Mouse (Mus musculus) CH12.LX (cell line): ENCODE measurements around the gene Gm14781.
"Not testable (repeated sequence)": the region's sequence is repeated elsewhere in the genome, so short reads cannot be mapped to it uniquely, and the experiment has no call there.

ENCODE experiments used
- BHLHE40 ChIP-seq: IDR thresholded peaks from 2 replicates; pipeline ENCODE4 v1.6.1; 2011; ENCODE audit warnings: mild to moderate bottlenecking, low read depth, low read length, improper control_type of control experiment
- CTCF ChIP-seq, 2 experiments: IDR thresholded peaks in 1 of 2; conservative IDR thresholded peaks in 1 of 2; 2 replicates each; pipeline ENCODE4 v1.5.1; 2011 to 2012; ENCODE audit warnings: low read depth in 2 of 2, low read length in 2 of 2, improper control_type of control experiment in 1 of 2, inconsistent platforms in 1 of 2, mild to moderate bottlenecking in 1 of 2, moderate library complexity in 1 of 2
- E2F4 ChIP-seq: IDR thresholded peaks from 2 replicates; pipeline ENCODE4 v1.6.1; 2011; ENCODE audit warnings: low read depth, low read length, improper control_type of control experiment; ENCODE audit not compliant: insufficient replicate concordance
- EP300 ChIP-seq: IDR thresholded peaks from 2 replicates; pipeline ENCODE4 v1.6.1; 2011; ENCODE audit warnings: low read length, improper control_type of control experiment
- MAFK ChIP-seq: IDR thresholded peaks from 2 replicates; pipeline ENCODE4 v1.6.1; 2011; ENCODE audit warnings: low read length, improper control_type of control experiment; ENCODE audit not compliant: insufficient replicate concordance
- PAX5 ChIP-seq: IDR thresholded peaks from 2 replicates; pipeline ENCODE4 v1.6.1; 2012; ENCODE audit warnings: low read length, inconsistent platforms, mixed read lengths
- POLR2A ChIP-seq: IDR thresholded peaks from 2 replicates; pipeline ENCODE4 v1.6.1; 2011; ENCODE audit warnings: low read depth, mild to moderate bottlenecking, improper control_type of control experiment, low read length
- RAD21 ChIP-seq: IDR thresholded peaks from 2 replicates; pipeline ENCODE4 v1.6.1; 2011; ENCODE audit warnings: low read depth, mild to moderate bottlenecking, low read length, improper control_type of control experiment, moderate library complexity
- SIN3A ChIP-seq: IDR thresholded peaks from 2 replicates; pipeline ENCODE4 v1.6.1; 2012; ENCODE audit warnings: low read length, improper control_type of control experiment, inconsistent platforms
- TBP ChIP-seq: conservative IDR thresholded peaks from 2 replicates; pipeline ENCODE4 v1.6.1; 2011; ENCODE audit warnings: low read depth, low read length, improper control_type of control experiment
- TCF12 ChIP-seq: IDR thresholded peaks from 2 replicates; pipeline ENCODE4 v1.6.1; 2014; ENCODE audit warnings: low read depth, mild to moderate bottlenecking, inconsistent platforms, low read length, improper control_type of control experiment
- USF1 ChIP-seq: IDR thresholded peaks from 2 replicates; pipeline ENCODE4 v1.6.1; 2014; ENCODE audit warnings: low read depth, mild to moderate bottlenecking, inconsistent platforms, low read length, improper control_type of control experiment
- ZC3H11A ChIP-seq: IDR thresholded peaks from 2 replicates; pipeline ENCODE4 v1.6.1; 2012; ENCODE audit warnings: low read depth, mild to moderate bottlenecking, inconsistent platforms, low read length, improper control_type of control experiment
- ZMIZ1 ChIP-seq: IDR thresholded peaks from 2 replicates; pipeline ENCODE4 v1.6.1; 2012; ENCODE audit warnings: low read depth, mild to moderate bottlenecking, inconsistent platforms, low read length, improper control_type of control experiment

DNA sequence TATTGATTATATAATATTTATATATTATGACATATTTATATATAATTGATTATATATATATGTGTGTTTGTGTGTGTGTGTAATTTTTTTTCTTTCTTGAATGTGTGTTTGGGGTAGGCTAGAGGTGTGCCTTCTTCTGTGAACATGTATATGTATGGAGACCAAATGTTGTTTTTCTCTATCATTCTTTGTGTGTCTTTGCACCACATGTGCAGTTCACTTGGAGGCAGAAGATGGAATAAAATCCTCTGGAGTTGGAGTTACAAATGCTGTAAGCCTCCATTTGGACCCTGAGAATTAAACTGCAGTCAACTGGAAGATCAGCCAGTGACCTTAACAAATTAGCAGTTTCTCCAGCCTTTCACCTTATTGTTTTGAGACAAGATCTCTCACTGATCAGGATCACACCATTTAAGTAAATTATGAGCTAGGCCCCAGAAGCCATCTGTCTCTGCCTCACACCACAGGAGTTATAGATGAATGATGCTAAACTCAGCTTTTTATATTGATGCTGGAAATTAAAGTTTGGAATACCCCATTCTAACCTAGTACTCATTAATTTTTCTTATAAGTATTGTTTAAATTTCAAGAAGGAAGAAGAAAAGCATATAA, 23.1 kb downstream of the Gm14781 start:
- not testable (repeated sequence) for TF ChIP-seq POLR2A; CTCF (conservative IDR thresholded peaks at IDR 0.05 in 1 of 2, IDR thresholded peaks at IDR 0.05 in 1 of 2; ENCODE audit: low read depth in 2 of 2, low read length in 2 of 2); ZMIZ1; TCF12; E2F4; EP300; BHLHE40; ZC3H11A; MAFK; TBP; SIN3A; PAX5; RAD21; USF1
